Mouse (Mus musculus) hindbrain, embryonic 12.5 days (tissue): ENCODE data around the gene Nynrin. TPM values are rescaled to one million over a fixed set of nuclear protein-coding genes. Genes with fewer than 3 reads are reported as not detected.

ENCODE experiments used
- ATAC-seq: fragments of 200-750 bp; cut with Nextera tagmentation; 2 replicates; pipeline ENCODE4 v1.8.0; 2017; ENCODE audit warnings: moderate TSS enrichment; ENCODE audit not compliant: low FRiP score
- H3K27ac ChIP-seq: fragments of 300-500 bp; sonication (generic); 2 replicates; pipeline ENCODE4 v1.5.1; 2016; ENCODE audit warnings: mild to moderate bottlenecking
- H3K27me3 ChIP-seq: fragments of 300-500 bp; sonication (generic); 2 replicates; pipeline ENCODE4 v1.6.1; 2016; ENCODE audit warnings: mild to moderate bottlenecking
- H3K36me3 ChIP-seq: fragments of 300-500 bp; sonication (generic); 2 replicates; pipeline ENCODE4 v1.6.1; 2016; ENCODE audit warnings: mild to moderate bottlenecking
- H3K4me1 ChIP-seq: fragments of 300-500 bp; sonication (generic); 2 replicates; pipeline ENCODE4 v1.6.1; 2016
- H3K4me2 ChIP-seq: fragments of 300-500 bp; sonication (generic); replicated peaks from 2 replicates; pipeline ENCODE4 v1.6.1; 2016; ENCODE audit warnings: mild to moderate bottlenecking
- H3K4me3 ChIP-seq: fragments of 300-500 bp; sonication (generic); 2 replicates; pipeline ENCODE4 v1.5.1; 2016; ENCODE audit warnings: mild to moderate bottlenecking
- H3K9ac ChIP-seq: fragments of 300-500 bp; sonication (generic); 2 replicates; pipeline ENCODE4 v1.6.1; 2016; ENCODE audit warnings: mild to moderate bottlenecking, moderate library complexity
- H3K9me3 ChIP-seq: fragments of 300-500 bp; sonication (generic); replicated peaks from 2 replicates; pipeline ENCODE4 v1.6.1; 2016; ENCODE audit warnings: mild to moderate bottlenecking
- WGBS: fragments of 180-500 bp; shearing (Covaris S2); methylation state at CpG from one replicate; pipeline ENCODE4 v1.1.7; 2016; 5-methylcytosine and 5-hydroxymethylcytosine counted together
- polyA plus RNA-seq: library from polyadenylated mRNA; unstranded; fragments of >200 nt; fragmentation: Nextera tagmentation; extraction: Ambion mirVana; gene quantifications from 2 replicates; pipeline ENCODE4 v1.2.1, GENCODE M21; 2016

Nynrin gene
- polyA plus RNA-seq = 30.4 and 35.8 TPM in 2 replicates

GRCm38 (mm10) chr14:55853621-55854285, at the start of gene Nynrin:
TSS of gene Nynrin (plus strand) at chr14:55854010.
- Histone ChIP-seq H3K9ac (peak within 1 kb of the TSS; percentile 81), H3K4me2 (peak within 1 kb of the TSS; percentile 83), H3K4me1 (peaks cover 50% of the 10 kb centered on the region), H3K4me3 (peak within 1 kb of the TSS; percentile 64), H3K9me3 (no peaks in the 10 kb centered on the region), H3K27ac (peak within 1 kb of the TSS; percentile 91), H3K36me3 (0 out of 2 replicates have a peak, but pooled peaks cover 2% of the 10 kb centered on the region), H3K27me3 (no peaks in the 10 kb centered on the region)
- peak; percentile 84 for ATAC-seq
- WGBS = 3% methylated on average over 27 of the region's 33 CpGs

- peaks cover 4% of the 10 kb centered on the region; the same call in 1 of the 2 replicates for H3K4me1 ChIP-seq
- H3K9ac ChIP-seq = peak overlapping the region; percentile 53
- no peaks in the 10 kb centered on the region for H3K36me3 ChIP-seq
- ATAC-seq = peak; percentile 81
- WGBS = 20% methylated on average over 16 of the region's 16 CpGs
- H3K9me3 ChIP-seq = no peaks in the 10 kb centered on the region
- H3K4me2 ChIP-seq = peak overlapping the region; percentile 68
- H3K4me3 ChIP-seq = peak overlapping the region; percentile 45
- H3K27ac ChIP-seq = no peak overlapping the region
- H3K27me3 ChIP-seq = no peaks in the 10 kb centered on the region
Measured at GRCm38 (mm10) chr14:55814885-55815284, 38.9 kb upstream of the Nynrin start.

- peak; percentile 63 for ATAC-seq
- H3K27ac ChIP-seq = no peak overlapping the region
- WGBS = 27% methylated on average over 17 of the region's 17 CpGs
Measured at GRCm38 (mm10) chr14:55815310-55815751, 38.5 kb upstream of the Nynrin start.

GRCm38 (mm10) chr14:55819845-55820405, 33.9 kb upstream of the Nynrin start:
- H3K27ac ChIP-seq = no peak overlapping the region
- no peak overlapping the region for H3K9ac ChIP-seq
- no peaks in the 10 kb centered on the region for H3K36me3 ChIP-seq
- H3K4me3 ChIP-seq = no peak overlapping the region
- peaks cover 22% of the 10 kb centered on the region for H3K4me1 ChIP-seq
- WGBS = 82% methylated on average over 7 of the region's 7 CpGs
- ATAC-seq = no peak
- H3K9me3 ChIP-seq = no peaks in the 10 kb centered on the region
- H3K4me2 ChIP-seq = no peak overlapping the region
- H3K27me3 ChIP-seq = peaks cover 2% of the 10 kb centered on the region; the same call in 1 of the 2 replicates

More at GRCm38 (mm10) chr14:55815310-55815751, 38.5 kb upstream of the Nynrin start:
- Histone ChIP-seq H3K27me3 (no peaks in the 10 kb centered on the region), H3K4me3 (peak overlapping the region; percentile 45), H3K9me3 (no peaks in the 10 kb centered on the region), H3K4me1 (peaks cover 4% of the 10 kb centered on the region; the same call in 1 of the 2 replicates), H3K36me3 (no peaks in the 10 kb centered on the region), H3K9ac (peak overlapping the region; percentile 53), H3K4me2 (peak overlapping the region; percentile 68)

- 91% methylated on average over 9 of the region's 9 CpGs for WGBS
- H3K36me3 ChIP-seq = no peaks in the 10 kb centered on the region
Measured at GRCm38 (mm10) chr14:55820576-55820975, 33.2 kb upstream of the Nynrin start.

GRCm38 (mm10) chr14:55822435-55822990, 31.3 kb upstream of the Nynrin start:
- H3K27ac ChIP-seq = peak overlapping the region; percentile 92
- H3K9ac ChIP-seq = peak overlapping the region; percentile 77; the same call in 1 of the 2 replicates
- peaks cover 39% of the 10 kb centered on the region for H3K4me1 ChIP-seq
- no peaks in the 10 kb centered on the region for H3K9me3 ChIP-seq
- ATAC-seq = 0 out of 2 replicates have a peak, but pooled peaks have one; percentile 7
- peak overlapping the region; percentile 91 for H3K4me2 ChIP-seq
- peak overlapping the region; percentile 62 for H3K4me3 ChIP-seq
- H3K27me3 ChIP-seq = peaks cover 18% of the 10 kb centered on the region
- 5% methylated on average over 13 of the region's 13 CpGs for WGBS
- no peaks in the 10 kb centered on the region for H3K36me3 ChIP-seq

More at GRCm38 (mm10) chr14:55820576-55820975, 33.2 kb upstream of the Nynrin start:
- no peaks in the 10 kb centered on the region for H3K9me3 ChIP-seq
- H3K4me1 ChIP-seq = peaks cover 26% of the 10 kb centered on the region
- H3K9ac ChIP-seq = no peak overlapping the region
- H3K27me3 ChIP-seq = peaks cover 6% of the 10 kb centered on the region; the same call in 1 of the 2 replicates
- H3K4me3 ChIP-seq = no peak overlapping the region
- H3K4me2 ChIP-seq = no peak overlapping the region
- ATAC-seq = no peak
- H3K27ac ChIP-seq = no peak overlapping the region

- Histone ChIP-seq H3K4me3 (peak within 1 kb of the TSS; percentile 62), H3K4me1 (peaks cover 39% of the 10 kb centered on the region), H3K4me2 (peak within 1 kb of the TSS; percentile 91), H3K27me3 (peaks cover 18% of the 10 kb centered on the region), H3K9ac (peak within 1 kb of the TSS; percentile 77), H3K27ac (peak within 1 kb of the TSS; percentile 92), H3K9me3 (no peaks in the 10 kb centered on the region), H3K36me3 (no peaks in the 10 kb centered on the region)
- ATAC-seq = peak; percentile 84
- WGBS = 0% methylated on average over 32 of the region's 46 CpGs
Measured at GRCm38 (mm10) chr14:55822991-55823762, 30.6 kb upstream of the Nynrin start, which contains the start of gene Nfatc4. TSS of gene Nfatc4 (plus strand) at chr14:55823144.

GRCm38 (mm10) chr14:55824001-55824480, 29.8 kb upstream of the Nynrin start:
- Histone ChIP-seq H3K36me3 (no peaks in the 10 kb centered on the region), H3K4me1 (peaks cover 45% of the 10 kb centered on the region)
- ATAC-seq = peak; percentile 32; the same call in 1 of the 2 replicates

GRCm38 (mm10) chr14:55824481-55825215, 29.2 kb upstream of the Nynrin start:
- H3K4me3 ChIP-seq = peak overlapping the region; percentile 62
- peak overlapping the region; percentile 91 for H3K4me2 ChIP-seq
- ATAC-seq = peak; percentile 15; the same call in 1 of the 2 replicates
- H3K4me1 ChIP-seq = peaks cover 50% of the 10 kb centered on the region
- H3K27ac ChIP-seq = peak overlapping the region; percentile 92
- H3K9me3 ChIP-seq = no peaks in the 10 kb centered on the region
- H3K36me3 ChIP-seq = no peaks in the 10 kb centered on the region
- H3K9ac ChIP-seq = peak overlapping the region; percentile 76
- 1% methylated on average over 30 of the region's 32 CpGs for WGBS
- peaks cover 18% of the 10 kb centered on the region for H3K27me3 ChIP-seq

More at GRCm38 (mm10) chr14:55824001-55824480, 29.8 kb upstream of the Nynrin start:
- peaks cover 18% of the 10 kb centered on the region for H3K27me3 ChIP-seq
- WGBS = under 1% methylated on average over 10 of the region's 10 CpGs
- no peaks in the 10 kb centered on the region for H3K9me3 ChIP-seq
- H3K27ac ChIP-seq = peak overlapping the region; percentile 92
- H3K4me2 ChIP-seq = peak overlapping the region; percentile 91
- H3K4me3 ChIP-seq = peak overlapping the region; percentile 62
- H3K9ac ChIP-seq = peak overlapping the region; percentile 77

- no peaks in the 10 kb centered on the region for H3K9me3 ChIP-seq
- peak overlapping the region; percentile 83 for H3K27ac ChIP-seq
- peak overlapping the region; percentile 62 for H3K4me3 ChIP-seq
- H3K9ac ChIP-seq = peak overlapping the region; percentile 76
- peaks cover 18% of the 10 kb centered on the region for H3K27me3 ChIP-seq
- H3K36me3 ChIP-seq = 0 out of 2 replicates have a peak, but pooled peaks cover 3% of the 10 kb centered on the region
- peak overlapping the region; percentile 91 for H3K4me2 ChIP-seq
- peaks cover 50% of the 10 kb centered on the region for H3K4me1 ChIP-seq
- ATAC-seq = no peak
- under 1% methylated on average over 20 of the region's 37 CpGs for WGBS
Measured at GRCm38 (mm10) chr14:55825216-55826051, 28.4 kb upstream of the Nynrin start.
